Mouse (Mus musculus): ENCODE results near the gene Cat.

Cat gene

GRCm38 (mm10) chr2:103476657-103477056 lies 8.3 kb downstream of the Cat start:
- no peak for DNase-seq

DNA sequence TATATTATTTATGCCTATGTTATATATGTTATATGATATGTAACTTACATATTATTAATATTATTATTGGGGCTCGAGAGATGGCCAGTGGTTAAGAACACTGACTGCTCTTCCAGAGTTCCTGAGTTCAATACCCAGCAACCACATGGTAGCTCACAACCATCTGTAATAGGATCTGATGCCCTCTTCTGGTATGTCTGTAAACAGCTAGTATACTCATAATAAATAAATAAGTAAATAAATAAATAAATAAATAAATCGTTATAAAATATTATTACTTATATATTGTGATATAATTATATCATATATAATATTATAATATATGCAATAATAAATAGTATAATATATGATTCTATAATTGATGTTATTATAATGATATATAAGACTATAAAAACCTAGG lies 8.8 kb downstream of the Cat start:
- no peak for DNase-seq

GRCm38 (mm10) chr2:103473362-103473761 lies 11.6 kb downstream of the Cat start:
- DNase-seq, result no peak

DNA sequence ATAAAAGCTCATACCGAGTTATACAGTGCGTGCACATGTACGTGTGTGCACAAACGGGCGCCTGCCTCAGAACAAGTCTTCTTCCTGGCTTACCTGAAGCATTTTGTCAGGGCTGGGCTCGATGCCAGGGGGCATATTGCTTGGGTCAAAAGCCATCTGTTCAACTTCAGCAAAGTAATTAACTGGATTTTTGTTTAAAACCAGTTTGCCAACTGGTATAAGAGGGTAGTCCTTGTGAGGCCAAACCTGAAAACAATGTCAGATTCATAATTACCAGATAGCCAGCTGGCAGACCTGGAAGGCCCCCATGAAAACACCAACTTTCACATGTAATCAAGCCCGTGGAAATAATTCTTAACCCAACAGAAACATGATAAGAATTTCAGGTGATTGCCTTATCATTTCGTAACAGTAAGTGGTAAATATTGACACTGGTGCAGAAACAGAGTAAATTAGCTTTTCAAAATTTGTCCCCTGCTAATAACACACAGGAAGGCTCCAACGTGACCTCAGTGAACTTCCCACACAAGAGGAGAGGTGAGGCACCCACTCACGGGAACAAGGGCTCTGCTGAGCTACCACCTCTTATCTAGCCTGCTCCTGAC lies 17.9 kb downstream of the Cat start:
- peak; percentile 68 for DNase-seq

- DNase-seq, result peak; percentile 54
Observed at GRCm38 (mm10) chr2:103466272-103466671, 18.7 kb downstream of the Cat start.

DNA sequence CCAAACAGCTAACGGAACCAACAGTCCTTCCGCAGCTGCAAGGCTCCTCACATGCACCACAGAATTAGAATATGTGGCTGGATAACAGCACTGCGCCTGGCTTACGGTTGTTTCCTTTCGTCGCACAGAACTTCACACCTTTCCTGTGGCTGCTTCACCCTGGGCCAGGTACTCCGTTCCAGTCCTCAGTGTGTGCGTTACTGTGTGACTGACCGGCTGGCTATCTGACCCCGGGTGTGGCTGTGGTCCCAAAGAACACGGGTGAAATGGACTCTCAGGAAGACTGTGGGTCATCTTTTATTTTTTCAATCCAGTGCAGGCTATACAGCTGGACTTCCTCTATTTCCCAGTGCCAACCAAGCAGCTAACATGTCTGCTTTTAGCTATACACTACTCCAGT lies 19.5 kb downstream of the Cat start:
- no peak for DNase-seq

DNA sequence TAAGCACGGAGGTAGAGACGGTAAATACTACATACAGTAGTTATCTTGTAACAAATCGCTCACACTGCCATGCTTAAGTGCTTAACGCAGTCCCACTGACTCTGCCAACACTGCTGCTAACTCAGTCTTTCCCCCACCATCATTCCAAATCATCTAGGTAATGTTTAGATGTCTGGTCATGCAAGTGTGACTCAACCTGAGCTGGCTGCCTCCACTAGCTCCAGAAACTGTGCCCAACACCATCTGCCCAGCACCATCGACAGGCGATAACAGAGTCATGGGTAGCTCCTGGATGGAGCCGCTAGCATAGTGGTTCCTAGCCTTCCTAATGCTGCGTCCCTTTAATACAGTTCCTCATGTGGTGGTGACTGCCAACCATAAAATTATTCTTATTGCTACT lies 20.4 kb downstream of the Cat start:
- no peak for DNase-seq

DNA sequence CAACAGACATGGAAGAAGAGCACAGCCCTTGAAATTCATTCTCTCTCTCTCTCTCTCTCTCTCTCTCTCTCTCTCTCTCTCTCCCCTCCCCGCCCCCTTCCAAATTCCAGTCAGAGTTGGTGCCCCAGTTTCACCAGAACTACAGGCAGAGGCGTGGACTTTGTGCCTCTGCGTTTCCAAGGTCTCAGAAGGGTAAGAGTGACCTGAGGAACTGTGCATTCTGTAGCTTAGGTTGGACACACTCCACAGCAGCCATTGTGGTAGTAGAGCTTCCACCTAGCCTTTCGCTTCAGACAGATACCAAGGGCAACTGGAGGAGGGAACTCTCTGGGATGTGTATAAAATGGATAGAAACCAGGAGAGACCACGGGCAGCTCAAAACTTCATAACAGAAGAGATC lies 22.2 kb downstream of the Cat start:
- DNase-seq, result no peak

DNA sequence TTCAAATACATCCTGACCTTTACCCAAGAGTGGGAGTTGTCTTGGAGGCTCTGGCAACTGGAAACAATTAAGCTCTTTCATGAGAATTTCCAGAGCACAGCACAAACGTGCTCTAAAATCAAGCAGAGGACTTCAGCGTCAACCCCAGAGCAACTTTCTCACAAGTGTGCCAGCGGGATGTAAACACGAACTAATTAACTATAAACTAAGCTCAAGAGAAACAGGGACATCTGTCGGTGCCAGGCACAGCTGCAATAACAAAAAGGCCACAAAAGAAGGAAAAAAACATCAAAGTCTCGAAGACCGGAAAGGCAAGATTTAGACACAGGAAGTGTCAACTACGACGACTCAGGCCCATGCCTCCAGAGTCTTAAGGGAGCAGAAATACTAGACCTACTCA lies 23.2 kb downstream of the Cat start:
- no peak for DNase-seq

DNA sequence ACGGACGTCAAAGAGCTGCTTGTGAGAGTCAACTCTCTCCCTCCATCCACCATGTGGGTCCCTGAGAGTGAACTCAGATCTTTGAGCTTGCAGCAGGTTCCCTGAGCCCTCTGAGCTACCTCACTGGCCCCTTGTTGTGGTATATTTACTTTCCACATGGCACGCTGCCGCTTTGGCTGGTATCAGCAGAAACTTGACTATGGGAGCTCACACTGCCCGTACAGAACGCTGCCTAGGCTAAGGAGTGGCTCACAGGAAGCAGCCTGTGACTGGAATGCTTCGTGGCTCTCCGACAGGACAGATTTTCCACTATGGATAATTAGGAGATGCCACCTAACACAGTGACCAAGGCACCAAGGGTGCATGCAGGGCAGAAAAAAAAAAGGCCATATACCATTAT lies 23.8 kb downstream of the Cat start:
- no peak for DNase-seq

- no peak for DNase-seq
Observed at GRCm38 (mm10) chr2:103459069-103459468, 25.9 kb downstream of the Cat start.

DNA sequence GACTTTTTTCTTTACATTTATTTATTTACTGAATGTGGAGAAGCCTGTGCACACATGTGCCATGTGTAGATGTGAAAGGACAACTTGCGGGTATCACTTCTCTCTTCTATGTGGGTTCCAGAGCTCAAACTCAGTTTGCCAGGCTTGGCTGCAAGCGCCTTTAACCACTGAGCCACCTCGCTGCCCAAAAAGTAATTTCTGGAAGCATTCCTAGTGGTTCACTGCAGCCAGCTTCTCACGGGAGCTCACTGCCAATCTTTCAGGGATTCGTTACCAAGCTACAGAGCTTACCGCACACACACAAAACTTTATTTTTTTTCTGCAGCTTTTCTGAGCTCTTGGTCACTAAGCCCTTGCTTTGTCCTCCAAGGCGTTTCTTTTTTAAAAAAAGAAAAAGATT lies 27.3 kb downstream of the Cat start:
- no peak for DNase-seq

DNA sequence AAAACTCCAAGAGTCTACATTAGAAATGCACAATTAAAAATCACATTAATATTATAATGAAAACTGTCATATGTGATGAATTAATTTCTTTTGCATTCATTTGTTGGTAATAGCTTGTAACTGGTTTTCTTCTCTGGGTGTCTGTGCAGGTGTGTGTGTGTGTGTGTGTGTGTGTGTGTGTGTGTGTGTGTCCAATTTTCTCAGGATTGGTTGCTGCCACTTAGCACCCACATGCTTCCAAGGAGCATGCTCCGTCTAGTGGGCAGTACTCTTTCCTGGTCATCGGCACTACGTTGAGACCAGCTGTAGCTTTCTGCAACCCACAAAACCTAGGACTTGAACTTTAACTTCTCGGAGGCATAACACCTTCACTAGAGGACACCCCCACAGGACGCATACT lies 27.9 kb downstream of the Cat start:
- DNase-seq, result no peak

- DNase-seq, result peak; percentile 85
Observed at GRCm38 (mm10) chr2:103456646-103457045, 28.3 kb downstream of the Cat start.

DNA sequence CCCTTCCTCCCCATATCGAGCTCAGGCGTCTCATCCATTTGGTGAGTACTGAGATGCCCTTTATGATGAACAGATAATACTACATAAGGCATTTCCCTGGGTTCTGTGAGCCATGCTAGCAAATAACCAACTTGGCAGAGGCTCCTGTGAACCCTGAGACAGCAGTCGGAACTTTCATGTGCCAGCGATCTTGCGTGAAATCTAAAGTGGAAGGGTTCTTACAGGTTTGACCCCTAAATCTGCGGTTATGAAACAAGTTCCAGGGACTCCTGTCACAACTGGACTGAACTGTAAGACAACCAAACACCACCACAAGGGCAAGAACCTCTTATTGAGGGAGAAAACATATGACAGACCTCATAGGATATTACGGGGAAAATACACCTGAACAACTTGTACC lies 29.2 kb downstream of the Cat start:
- no peak for DNase-seq

GRCm38 (mm10) chr2:103452550-103452949 lies 32.4 kb downstream of the Cat start:
- no peak for DNase-seq

DNA sequence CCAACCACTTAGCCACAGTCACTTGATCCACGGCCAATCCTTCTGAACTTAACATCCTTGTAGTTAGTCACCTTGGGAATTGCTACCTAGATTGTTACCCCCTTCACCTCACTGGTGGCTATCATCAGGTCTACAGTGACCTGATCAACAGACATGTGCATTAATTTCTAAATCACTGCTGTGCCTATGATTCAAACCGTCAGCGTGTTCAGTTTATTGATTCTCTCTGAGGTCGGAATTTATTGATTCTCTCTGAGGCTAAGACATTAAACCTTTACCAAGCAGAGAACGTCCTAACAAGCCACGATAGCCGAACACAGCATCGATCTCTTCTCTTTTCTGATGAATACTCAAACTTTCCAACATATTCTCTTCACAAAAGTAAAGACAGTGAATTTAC lies 34.7 kb downstream of the Cat start:
- no peak for DNase-seq

DNA sequence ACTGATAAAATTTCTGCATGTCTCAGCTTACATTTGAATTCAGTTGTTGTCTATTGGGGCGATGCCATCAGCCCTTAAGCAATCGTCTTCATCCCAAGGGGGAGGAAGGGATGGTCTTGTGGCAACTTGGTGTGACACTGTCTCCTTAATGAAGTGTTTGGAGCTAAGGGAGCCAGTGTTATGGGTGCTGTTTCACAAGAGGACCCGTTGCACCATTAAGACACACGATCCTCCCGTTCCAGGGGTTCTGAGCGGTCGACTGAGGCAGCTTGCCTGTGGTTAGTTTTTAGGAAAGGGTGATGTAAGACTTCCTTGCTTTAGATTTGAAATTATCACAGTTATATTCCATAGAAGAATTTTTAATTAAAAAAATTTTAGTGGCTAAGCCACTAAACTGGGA lies 35.1 kb downstream of the Cat start:
- DNase-seq, result no peak

DNA sequence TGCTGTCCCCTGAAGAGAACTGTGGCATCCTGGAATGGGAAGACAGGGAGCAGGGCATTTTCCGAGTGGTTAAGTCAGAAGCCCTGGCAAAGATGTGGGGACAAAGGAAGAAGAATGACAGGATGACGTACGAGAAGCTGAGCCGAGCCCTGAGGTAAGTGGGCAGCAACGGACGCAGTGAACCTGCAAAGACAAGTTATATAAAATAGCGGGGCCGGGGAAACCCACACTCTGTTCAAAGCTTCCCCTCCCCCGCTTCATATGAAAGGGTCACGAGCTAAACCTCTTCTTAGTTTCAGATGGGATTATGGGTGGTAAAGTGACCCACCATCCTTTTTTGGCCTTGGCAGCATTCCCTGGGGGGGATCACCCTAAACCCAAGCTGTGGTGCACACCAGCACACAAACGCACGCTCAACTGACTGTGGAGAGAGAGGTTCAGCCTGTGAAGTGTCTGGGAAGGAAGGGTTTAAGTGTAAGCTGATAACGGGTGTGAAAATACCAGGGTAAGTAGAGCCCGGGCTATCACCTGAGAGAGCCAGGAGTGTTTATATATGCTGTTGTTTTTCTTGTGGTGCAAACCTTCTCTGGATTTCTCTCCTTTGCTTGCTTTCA lies 35.9 kb downstream of the Cat start:
- no peak for DNase-seq

DNA sequence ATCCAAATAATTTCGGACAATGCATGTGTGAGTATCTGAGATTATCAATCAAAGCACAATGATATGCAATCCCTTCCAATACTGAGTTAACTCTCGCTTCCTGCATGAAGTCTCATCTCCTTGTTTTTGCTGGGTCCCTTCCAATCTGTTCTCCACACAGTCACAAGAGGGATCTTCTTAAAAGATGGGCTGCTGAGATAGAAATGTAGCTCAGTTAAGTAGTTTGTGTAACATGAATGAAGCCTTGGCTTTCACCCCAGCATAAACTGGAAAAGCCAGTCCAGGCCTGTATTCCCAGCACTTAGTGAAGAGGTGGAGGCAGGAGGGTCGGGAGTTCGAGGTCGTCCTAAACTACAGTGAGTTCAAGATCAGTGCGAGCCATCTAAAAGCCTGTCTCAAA lies 38.6 kb downstream of the Cat start:
- DNase-seq, result no peak

- DNase-seq, result peak; percentile 53
Observed at GRCm38 (mm10) chr2:103445776-103446175, 39.2 kb downstream of the Cat start.

DNA sequence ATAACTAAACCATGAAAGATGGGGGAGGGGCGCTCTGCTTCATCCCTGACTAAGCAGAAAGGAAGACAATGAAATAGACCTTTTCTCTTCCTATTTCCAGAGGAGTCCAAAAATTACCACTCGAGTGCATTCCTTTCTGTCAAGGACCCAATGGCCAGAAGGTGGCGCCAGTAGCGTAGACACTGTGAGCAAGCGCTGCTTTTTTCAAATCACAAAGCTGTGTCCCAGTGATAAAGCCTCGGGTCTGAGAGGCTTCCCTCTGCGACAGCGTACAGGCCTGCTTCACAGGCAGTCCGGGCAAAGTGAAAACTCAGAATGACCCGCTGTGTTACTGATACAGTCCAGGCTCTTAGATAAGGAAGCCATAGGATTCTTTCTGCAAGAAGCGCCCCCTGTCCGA lies 45.2 kb downstream of the Cat start:
- DNase-seq, result peak; percentile 85

- no peak for DNase-seq
Observed at GRCm38 (mm10) chr2:103439071-103439622, 45.8 kb downstream of the Cat start.

GRCm38 (mm10) chr2:103436534-103436933 lies 48.4 kb downstream of the Cat start:
- peak; percentile 28 for DNase-seq

DNA sequence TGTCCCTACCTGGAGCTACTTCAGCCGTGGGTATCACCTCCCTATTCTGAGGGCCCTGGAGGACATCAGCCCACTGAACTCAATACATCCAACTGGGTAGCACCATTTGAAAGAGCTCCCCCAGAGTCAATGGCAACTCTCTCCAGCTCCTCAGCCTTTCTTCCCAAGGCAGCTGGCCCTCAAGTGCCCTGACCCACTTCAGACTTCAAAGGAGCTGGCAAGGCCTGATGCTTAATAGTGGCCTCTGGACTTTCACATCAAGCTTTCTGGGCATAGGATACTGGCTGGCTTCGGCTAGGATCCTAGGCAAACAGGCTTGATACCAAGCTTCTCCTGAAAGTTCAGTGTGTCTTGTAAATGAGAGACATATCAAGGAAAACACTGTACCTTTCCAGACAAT lies 49.9 kb downstream of the Cat start:
- no peak for DNase-seq

Data from kidney, postnatal 14 days (tissue).